Mouse (Mus musculus) T-helper 17 cell (primary cell): Measurements from ENCODE around the gene Wdhd1.

Source experiments
- in situ Hi-C, 2 experiments: fragments of 300-600 bp; cut with MboI, MseI; formaldehyde crosslinking; loops; 1 replicate in 1 of 2; 2 replicates in 1 of 2; pipeline ENCODE4 v1.15.1; 2025; ENCODE audit warnings: high pct_unique_total_duplicates in 2 of 2

Gene Wdhd1

GRCm38 (mm10) chr14:47281535-47281934, 4.9 kb upstream of the Wdhd1 start:
- in situ Hi-C loops = no loop called here

- in situ Hi-C loops = loop anchor here in 1 of 2 experiments (10.0 kb wide), 1 partner anchor 1786 kb away; the partner anchor contains the start of genes Ap5m1 and Exoc5
Observed at GRCm38 (mm10) chr14:47279058-47279457, 2.4 kb upstream of the Wdhd1 start.

- in situ Hi-C loops = loop anchor here in 1 of 2 experiments (10.0 kb wide), 1 partner anchor 1789 kb away; the partner anchor contains the start of genes Ap5m1 and Exoc5
Observed at GRCm38 (mm10) chr14:47276036-47276603, 537 bp downstream of the Wdhd1 start.

GRCm38 (mm10) chr14:47275417-47275816, 1.2 kb downstream of the Wdhd1 start:
- in situ Hi-C loops = loop anchor here in 1 of 2 experiments (10.0 kb wide), 1 partner anchor 1789 kb away; the partner anchor contains the start of genes Ap5m1 and Exoc5

GRCm38 (mm10) chr14:47273751-47274150, 2.9 kb downstream of the Wdhd1 start:
- in situ Hi-C loops = loop anchor here in 1 of 2 experiments (10.0 to 25.0 kb wide), 2 partner anchors 1791 to 1936 kb away; partner anchors contain the start of genes Ap5m1, Exoc5 and Psmc6

- in situ Hi-C loops = loop anchor here in 1 of 2 experiments (10.0 to 25.0 kb wide), 2 partner anchors 1795 to 1932 kb away; partner anchors contain the start of genes Ap5m1, Exoc5 and Psmc6
Observed at GRCm38 (mm10) chr14:47269706-47270105, 7.0 kb downstream of the Wdhd1 start.

GRCm38 (mm10) chr14:47269056-47269455, 7.6 kb downstream of the Wdhd1 start:
- in situ Hi-C loops = loop anchor here in 1 of 2 experiments (25.0 kb wide), 1 partner anchor 1932 kb away; the partner anchor contains the start of gene Psmc6

GRCm38 (mm10) chr14:47265829-47266228, 10.8 kb downstream of the Wdhd1 start:
- in situ Hi-C loops = loop anchor here in 1 of 2 experiments (25.0 kb wide), 1 partner anchor 1929 kb away; the partner anchor contains the start of gene Psmc6

- in situ Hi-C loops = loop anchor here in 1 of 2 experiments (25.0 kb wide), 1 partner anchor 1928 kb away; the partner anchor contains the start of gene Psmc6
Observed at GRCm38 (mm10) chr14:47264866-47265265, 11.8 kb downstream of the Wdhd1 start.

GRCm38 (mm10) chr14:47249839-47250238, 26.8 kb downstream of the Wdhd1 start:
- in situ Hi-C loops = loop anchor here (5.0 to 25.0 kb wide), 3 partner anchors 63 to 1913 kb away; partner anchors contain the start of genes Gch1 (in 1 of the 2) and Psmc6 (in 1 of the 2)

- in situ Hi-C loops = loop anchor here in 1 of 2 experiments (10.0 kb wide), 1 partner anchor 1332 kb away; no protein-coding TSS in a partner anchor
Observed at GRCm38 (mm10) chr14:47242753-47243152, 33.9 kb downstream of the Wdhd1 start.

- in situ Hi-C loops = loop anchor here in 1 of 2 experiments (10.0 kb wide), 1 partner anchor 1334 kb away; no protein-coding TSS in a partner anchor
Observed at GRCm38 (mm10) chr14:47241046-47241445, 35.6 kb downstream of the Wdhd1 start.

- in situ Hi-C loops = loop anchor here in 1 of 2 experiments (10.0 kb wide), 1 partner anchor 1334 kb away; no protein-coding TSS in a partner anchor
Observed at GRCm38 (mm10) chr14:47240600-47240999, 36.1 kb downstream of the Wdhd1 start.

GRCm38 (mm10) chr14:47237286-47237685, 39.4 kb downstream of the Wdhd1 start:
- in situ Hi-C loops = no loop called here

GRCm38 (mm10) chr14:47236491-47236890, 40.2 kb downstream of the Wdhd1 start:
- in situ Hi-C loops = no loop called here

GRCm38 (mm10) chr14:47234526-47235250, 42.0 kb downstream of the Wdhd1 start:
- in situ Hi-C loops = no loop called here

- in situ Hi-C loops = no loop called here
Observed at GRCm38 (mm10) chr14:47234032-47234431, 42.6 kb downstream of the Wdhd1 start.

GRCm38 (mm10) chr14:47233602-47234001, 43.1 kb downstream of the Wdhd1 start:
- in situ Hi-C loops = no loop called here

GRCm38 (mm10) chr14:47229796-47230376, 46.8 kb downstream of the Wdhd1 start:
- in situ Hi-C loops = no loop called here

GRCm38 (mm10) chr14:47225931-47226330, 50.7 kb downstream of the Wdhd1 start:
- in situ Hi-C loops = no loop called here
